Mouse (Mus musculus): ENCODE measurements around the gene Stat2.

GRCm38 (mm10) chr10:128227592-128227991 lies 42.8 kb upstream of the Stat2 start:
- no peak for TF ChIP-seq CTCF (IDR thresholded peaks at IDR 0.05)
- TF ChIP-seq POLR2A (IDR thresholded peaks at IDR 0.05; ENCODE audit: insufficient read depth, low read depth, low read length), result no peak
